Mouse (Mus musculus) midbrain, embryonic 16.5 days (tissue): ENCODE data around the gene Tmem138. TPM values are rescaled to one million over a fixed set of nuclear protein-coding genes. Genes with fewer than 3 reads are reported as not detected.

ENCODE experiments used
- ATAC-seq: fragments of 200-750 bp; cut with Nextera tagmentation; 2 replicates; pipeline ENCODE4 v1.8.0; 2017; ENCODE audit warnings: moderate TSS enrichment
- H3K27ac ChIP-seq: fragments of 300-500 bp; sonication (generic); 2 replicates; pipeline ENCODE4 v1.5.1; 2014; ENCODE audit warnings: mild to moderate bottlenecking, low read length, mixed read lengths
- H3K27me3 ChIP-seq: fragments of 300-500 bp; sonication (generic); 2 replicates; pipeline ENCODE4 v1.6.1; 2014; ENCODE audit warnings: low read depth, low read length, mixed read lengths; ENCODE audit not compliant: control insufficient read depth, insufficient read depth
- H3K36me3 ChIP-seq: fragments of 300-500 bp; sonication (generic); 2 replicates; pipeline ENCODE4 v1.6.1; 2014; ENCODE audit warnings: mild to moderate bottlenecking, low read length, moderate library complexity, mixed read lengths; ENCODE audit not compliant: control insufficient read depth, insufficient read depth
- H3K4me1 ChIP-seq: fragments of 300-500 bp; sonication (generic); 2 replicates; pipeline ENCODE4 v1.6.1; 2014; ENCODE audit warnings: mild to moderate bottlenecking, low read length, mixed read lengths; ENCODE audit not compliant: control insufficient read depth, insufficient read depth
- H3K4me2 ChIP-seq: fragments of 300-500 bp; sonication (generic); 2 replicates; pipeline ENCODE4 v1.6.1; 2014; ENCODE audit warnings: mild to moderate bottlenecking, low read length, mixed read lengths
- H3K4me3 ChIP-seq: fragments of 300-500 bp; sonication (generic); 2 replicates; pipeline ENCODE4 v1.5.1; 2014; ENCODE audit warnings: low read depth, mild to moderate bottlenecking, low read length, moderate library complexity, mixed read lengths
- H3K9ac ChIP-seq: fragments of 300-500 bp; sonication (generic); 2 replicates; pipeline ENCODE4 v1.6.1; 2014; ENCODE audit warnings: low read depth, low read length, mixed read lengths
- H3K9me3 ChIP-seq: fragments of 300-500 bp; sonication (generic); replicated peaks from 2 replicates; pipeline ENCODE4 v1.6.1; 2014; ENCODE audit warnings: mild to moderate bottlenecking, low read length, mixed read lengths; ENCODE audit not compliant: control insufficient read depth, poor library complexity, severe bottlenecking
- WGBS: fragments of 180-500 bp; shearing (Covaris S2); extraction: QIAGEN DNeasy Blood & Tissue Kit; methylation state at CpG from one replicate; pipeline ENCODE4 v1.1.7; 2014; 5-methylcytosine and 5-hydroxymethylcytosine counted together
- polyA plus RNA-seq: library from polyadenylated mRNA; unstranded; fragments of >200 nt; fragmentation: Nextera tagmentation; extraction: Ambion mirVana; gene quantifications from 2 replicates; pipeline ENCODE4 v1.2.1, GENCODE M21; 2015

Gene Tmem138
- polyA plus RNA-seq, 1 experiment from 2014 or later: 37.8 TPM

- no peak overlapping the region for H3K4me3 ChIP-seq
- peaks cover 3% of the 10 kb centered on the region for H3K4me1 ChIP-seq
- no peak for ATAC-seq
- no peak overlapping the region for H3K9ac ChIP-seq
- H3K27ac ChIP-seq: no peak overlapping the region
- H3K36me3 ChIP-seq: 0 out of 2 replicates have a peak, but pooled peaks cover 4% of the 10 kb centered on the region
- H3K4me2 ChIP-seq: no peak overlapping the region
- H3K9me3 ChIP-seq: no peaks in the 10 kb centered on the region
- WGBS: 69% methylated on average over 7 of the region's 7 CpGs
- no peaks in the 10 kb centered on the region for H3K27me3 ChIP-seq
These were observed 6.5 kb upstream of the Tmem138 start for GRCm38 (mm10) chr19:10583550-10584146.

- no peak for ATAC-seq
- Histone ChIP-seq H3K4me3 (no peak overlapping the region), H3K36me3 (no peaks in the 10 kb centered on the region)
These were observed 4.8 kb upstream of the Tmem138 start for GRCm38 (mm10) chr19:10581984-10582383.

GRCm38 (mm10) chr19:10580761-10581160 is 3.6 kb upstream of the Tmem138 start:
- H3K4me1 ChIP-seq: peaks cover 19% of the 10 kb centered on the region
- ATAC-seq: no peak
- no peaks in the 10 kb centered on the region for H3K27me3 ChIP-seq
- H3K4me2 ChIP-seq: no peak overlapping the region
- 89% methylated on average over 3 of the region's 3 CpGs for WGBS
- no peak overlapping the region for H3K27ac ChIP-seq
- H3K4me3 ChIP-seq: no peak overlapping the region
- H3K36me3 ChIP-seq: no peaks in the 10 kb centered on the region
- H3K9me3 ChIP-seq: no peaks in the 10 kb centered on the region
- no peak overlapping the region for H3K9ac ChIP-seq

More at GRCm38 (mm10) chr19:10581984-10582383, 4.8 kb upstream of the Tmem138 start:
- H3K4me2 ChIP-seq: no peak overlapping the region
- no peaks in the 10 kb centered on the region for H3K27me3 ChIP-seq
- H3K4me1 ChIP-seq: peaks cover 12% of the 10 kb centered on the region
- H3K9ac ChIP-seq: no peak overlapping the region
- WGBS: 83% methylated on average over 6 of the region's 6 CpGs
- H3K9me3 ChIP-seq: no peaks in the 10 kb centered on the region
- H3K27ac ChIP-seq: no peak overlapping the region

- no peak overlapping the region for H3K9ac ChIP-seq
- H3K27me3 ChIP-seq: no peaks in the 10 kb centered on the region
- 87% methylated on average over 3 of the region's 3 CpGs for WGBS
- no peaks in the 10 kb centered on the region for H3K9me3 ChIP-seq
- H3K27ac ChIP-seq: no peak overlapping the region
- peaks cover 21% of the 10 kb centered on the region for H3K4me1 ChIP-seq
- H3K4me2 ChIP-seq: no peak overlapping the region
- H3K4me3 ChIP-seq: no peak overlapping the region
- ATAC-seq: no peak
- H3K36me3 ChIP-seq: no peaks in the 10 kb centered on the region
These were observed 2.9 kb upstream of the Tmem138 start for GRCm38 (mm10) chr19:10580102-10580501.

GRCm38 (mm10) chr19:10569627-10570026 is 7.5 kb downstream of the Tmem138 start:
- WGBS: 96% methylated on average over 6 of the region's 6 CpGs
- Histone ChIP-seq H3K4me1 (no peaks in the 10 kb centered on the region), H3K4me2 (no peak overlapping the region), H3K27ac (no peak overlapping the region), H3K9ac (no peak overlapping the region), H3K27me3 (no peaks in the 10 kb centered on the region), H3K9me3 (no peaks in the 10 kb centered on the region), H3K36me3 (peaks cover 24% of the 10 kb centered on the region), H3K4me3 (no peak overlapping the region)
- ATAC-seq: no peak

- no peak overlapping the region for H3K4me3 ChIP-seq
- H3K9me3 ChIP-seq: no peaks in the 10 kb centered on the region
- no peak overlapping the region for H3K4me2 ChIP-seq
- peaks cover 2% of the 10 kb centered on the region; the same call in 1 of the 2 replicates for H3K36me3 ChIP-seq
- H3K4me1 ChIP-seq: no peaks in the 10 kb centered on the region
- no peak overlapping the region for H3K27ac ChIP-seq
- no peak overlapping the region for H3K9ac ChIP-seq
- no peaks in the 10 kb centered on the region for H3K27me3 ChIP-seq
- ATAC-seq: no peak
- WGBS: 89% methylated on average over 4 of the region's 4 CpGs
These were observed 11.9 kb downstream of the Tmem138 start for GRCm38 (mm10) chr19:10565217-10565616.

- H3K27me3 ChIP-seq: no peaks in the 10 kb centered on the region
- no peak for ATAC-seq
- H3K4me3 ChIP-seq: no peak overlapping the region
- WGBS: 84% methylated on average over 6 of the region's 6 CpGs
- H3K4me2 ChIP-seq: no peak overlapping the region
- no peaks in the 10 kb centered on the region for H3K4me1 ChIP-seq
- H3K27ac ChIP-seq: no peak overlapping the region
- no peak overlapping the region for H3K9ac ChIP-seq
- no peaks in the 10 kb centered on the region for H3K9me3 ChIP-seq
- H3K36me3 ChIP-seq: no peaks in the 10 kb centered on the region
These were observed 12.9 kb downstream of the Tmem138 start for GRCm38 (mm10) chr19:10564278-10564677.

- 59% methylated on average over 5 of the region's 5 CpGs for WGBS
- Histone ChIP-seq H3K9me3 (no peaks in the 10 kb centered on the region), H3K4me1 (no peaks in the 10 kb centered on the region), H3K4me3 (no peak overlapping the region), H3K9ac (no peak overlapping the region), H3K27ac (no peak overlapping the region), H3K36me3 (no peaks in the 10 kb centered on the region), H3K27me3 (no peaks in the 10 kb centered on the region), H3K4me2 (no peak overlapping the region)
- ATAC-seq: no peak
These were observed 14.8 kb downstream of the Tmem138 start for GRCm38 (mm10) chr19:10562351-10562750.

GRCm38 (mm10) chr19:10561558-10562314 is 15.4 kb downstream of the Tmem138 start:
- no peak overlapping the region for H3K27ac ChIP-seq
- H3K27me3 ChIP-seq: no peaks in the 10 kb centered on the region
- no peak overlapping the region for H3K9ac ChIP-seq
- H3K36me3 ChIP-seq: no peaks in the 10 kb centered on the region
- H3K4me2 ChIP-seq: no peak overlapping the region
- H3K4me1 ChIP-seq: peaks cover 3% of the 10 kb centered on the region; the same call in 1 of the 2 replicates
- no peak overlapping the region for H3K4me3 ChIP-seq
- no peak for ATAC-seq
- H3K9me3 ChIP-seq: no peaks in the 10 kb centered on the region
- WGBS: 70% methylated on average over 6 of the region's 6 CpGs
